Mouse (Mus musculus) heart, embryonic 11.5 days (tissue): ENCODE results near the gene Mnt. TPM values are rescaled to one million over a fixed set of nuclear protein-coding genes. Genes with fewer than 3 reads are reported as not detected.

ENCODE experiments used
- ATAC-seq: fragments of 200-750 bp; cut with Nextera tagmentation; replicated peaks from 2 replicates; pipeline ENCODE4 v1.8.0; 2017; ENCODE audit warnings: moderate library complexity; ENCODE audit not compliant: insufficient number of reproducible peaks, low FRiP score, low TSS enrichment
- H3K27ac ChIP-seq: fragments of 300-500 bp; sonication (generic); 2 replicates; pipeline ENCODE4 v1.5.1; 2014; ENCODE audit warnings: mild to moderate bottlenecking, low read depth, low read length
- H3K27me3 ChIP-seq: fragments of 300-500 bp; sonication (generic); 2 replicates; pipeline ENCODE4 v1.6.1; 2014; ENCODE audit warnings: mild to moderate bottlenecking, low read length, mixed read lengths; ENCODE audit not compliant: control insufficient read depth, insufficient read depth
- H3K36me3 ChIP-seq: fragments of 300-500 bp; sonication (generic); 2 replicates; pipeline ENCODE4 v1.6.1; 2014; ENCODE audit warnings: mild to moderate bottlenecking, low read length, moderate library complexity, mixed read lengths; ENCODE audit not compliant: control insufficient read depth, insufficient read depth
- H3K4me1 ChIP-seq: fragments of 300-500 bp; sonication (generic); 2 replicates; pipeline ENCODE4 v1.6.1; 2014; ENCODE audit warnings: low read length; ENCODE audit not compliant: control insufficient read depth, insufficient read depth
- H3K4me2 ChIP-seq: fragments of 300-500 bp; sonication (generic); 2 replicates; pipeline ENCODE4 v1.6.1; 2014; ENCODE audit warnings: mild to moderate bottlenecking, moderate library complexity
- H3K4me3 ChIP-seq: fragments of 300-500 bp; sonication (generic); 2 replicates; pipeline ENCODE4 v1.5.1; 2014; ENCODE audit warnings: low read depth, low read length
- H3K9ac ChIP-seq: fragments of 300-500 bp; sonication (generic); 2 replicates; pipeline ENCODE4 v1.6.1; 2014; ENCODE audit warnings: mild to moderate bottlenecking, low read depth, low read length, moderate library complexity
- H3K9me3 ChIP-seq: fragments of 300-500 bp; sonication (generic); replicated peaks from 2 replicates; pipeline ENCODE4 v1.6.1; 2016; ENCODE audit warnings: low read length; ENCODE audit not compliant: control insufficient read depth
- WGBS: fragments of 180-500 bp; shearing (Covaris S2); extraction: QIAGEN DNeasy Blood & Tissue Kit; methylation state at CpG from one replicate; pipeline ENCODE4 v1.1.7; 2014; ENCODE audit not compliant: insufficient replicate concordance; 5-methylcytosine and 5-hydroxymethylcytosine counted together
- polyA plus RNA-seq: library from polyadenylated mRNA; unstranded; fragments of >200 nt; fragmentation: Nextera tagmentation; extraction: Ambion mirVana; gene quantifications from 2 replicates; pipeline ENCODE4 v1.2.1, GENCODE M21; 2014

Mnt gene
- polyA plus RNA-seq, 1 experiment from 2014 or later, result 2.7 TPM

DNA sequence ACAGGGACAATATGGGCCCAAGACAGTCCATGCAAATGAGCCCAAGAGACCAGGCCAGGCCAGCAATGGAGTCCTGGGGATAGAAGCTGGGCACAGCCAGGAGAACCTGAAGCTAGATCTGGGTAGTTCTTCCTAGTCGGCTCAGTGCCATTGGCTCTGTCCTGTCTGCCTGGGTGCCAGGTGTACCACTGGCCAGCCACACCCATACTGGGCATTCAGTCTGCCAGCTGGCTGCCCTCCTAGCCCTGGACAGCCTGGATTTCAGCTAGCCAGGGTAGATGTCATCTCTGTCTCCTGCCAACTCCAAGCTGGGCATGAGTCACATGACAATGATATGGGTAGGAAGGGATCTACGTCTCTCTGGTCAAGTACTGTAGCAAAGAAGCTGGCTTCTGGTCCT lies 36.5 kb downstream of the Mnt start:
- no peak for ATAC-seq
- WGBS, result 74% methylated on average over 2 of the region's 2 CpGs
- no peak overlapping the region for H3K9ac ChIP-seq
- no peak overlapping the region for H3K27ac ChIP-seq
- no peak overlapping the region for H3K4me2 ChIP-seq
- H3K4me3 ChIP-seq, result no peak overlapping the region
- no peaks in the 10 kb centered on the region for H3K27me3 ChIP-seq
- peaks cover 10% of the 10 kb centered on the region; the same call in 1 of the 2 replicates for H3K4me1 ChIP-seq
- H3K36me3 ChIP-seq, result peaks cover 2% of the 10 kb centered on the region; the same call in 1 of the 2 replicates
- H3K9me3 ChIP-seq, result no peaks in the 10 kb centered on the region

DNA sequence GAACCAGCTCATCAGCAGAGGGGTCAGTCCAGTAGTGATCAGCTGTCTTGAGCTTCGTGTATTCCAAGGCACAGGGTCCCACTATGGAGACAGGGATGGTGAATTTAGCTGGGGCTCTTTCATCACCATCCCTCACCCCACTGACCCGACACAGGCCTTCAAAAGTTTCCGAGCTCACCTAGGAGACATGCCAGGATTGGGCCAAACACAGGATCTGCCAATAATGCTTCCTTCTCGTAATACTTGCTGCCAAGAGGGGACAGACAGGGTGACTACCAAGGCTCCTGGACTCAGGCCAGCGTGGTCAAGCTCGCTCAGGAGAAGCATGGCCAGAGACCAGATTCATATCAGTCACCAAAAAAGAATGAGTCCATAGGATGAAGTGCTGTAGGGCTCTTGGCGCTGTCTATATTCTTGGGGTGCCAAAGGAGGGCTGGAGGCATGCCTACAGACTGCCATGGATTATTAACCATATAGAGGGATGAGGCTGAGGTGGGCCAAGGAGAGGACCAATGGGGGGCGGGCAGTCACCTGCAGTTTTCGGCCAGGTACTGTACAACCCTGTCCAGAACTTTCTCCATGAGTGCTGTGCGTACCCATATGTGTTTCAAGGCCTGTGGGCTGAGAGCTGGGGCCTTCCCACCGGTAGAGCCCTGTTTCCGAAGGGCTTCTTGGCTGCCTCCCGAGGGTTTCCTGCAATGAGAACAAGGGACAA lies 37.5 kb downstream of the Mnt start:
- Histone ChIP-seq H3K9ac (no peak overlapping the region), H3K36me3 (peaks cover 2% of the 10 kb centered on the region; the same call in 1 of the 2 replicates), H3K4me2 (no peak overlapping the region), H3K4me3 (no peak overlapping the region), H3K27me3 (no peaks in the 10 kb centered on the region), H3K27ac (no peak overlapping the region), H3K4me1 (peaks cover 14% of the 10 kb centered on the region; the same call in 1 of the 2 replicates), H3K9me3 (no peaks in the 10 kb centered on the region)
- ATAC-seq, result no peak
- 79% methylated on average over 13 of the region's 13 CpGs for WGBS

DNA sequence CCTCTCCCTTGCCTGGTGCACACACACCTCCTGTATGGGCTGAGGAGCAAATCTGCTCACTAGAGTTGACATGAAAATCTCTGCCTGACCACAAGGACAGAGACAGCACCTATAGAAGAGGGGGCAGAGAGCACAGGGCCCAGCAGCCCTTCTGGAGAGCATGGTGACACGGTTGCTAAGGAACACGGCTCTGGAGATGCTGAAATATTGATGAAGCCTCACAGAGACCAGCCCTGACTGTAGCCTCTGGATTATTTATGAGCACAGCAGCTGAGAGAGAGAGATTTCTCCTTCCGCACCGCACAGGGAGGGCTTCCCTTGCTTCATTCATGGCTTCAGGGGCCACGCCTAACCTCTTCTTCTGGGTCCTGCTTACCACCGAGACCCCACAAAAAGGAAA lies 38.9 kb downstream of the Mnt start:
- Histone ChIP-seq H3K9ac (no peak overlapping the region), H3K9me3 (no peaks in the 10 kb centered on the region), H3K27ac (no peak overlapping the region), H3K4me1 (peaks cover 10% of the 10 kb centered on the region; the same call in 1 of the 2 replicates), H3K36me3 (peaks cover 2% of the 10 kb centered on the region; the same call in 1 of the 2 replicates), H3K4me2 (no peak overlapping the region), H3K27me3 (no peaks in the 10 kb centered on the region), H3K4me3 (no peak overlapping the region)
- ATAC-seq, result no peak
- WGBS, result 86% methylated on average over 6 of the region's 6 CpGs

DNA sequence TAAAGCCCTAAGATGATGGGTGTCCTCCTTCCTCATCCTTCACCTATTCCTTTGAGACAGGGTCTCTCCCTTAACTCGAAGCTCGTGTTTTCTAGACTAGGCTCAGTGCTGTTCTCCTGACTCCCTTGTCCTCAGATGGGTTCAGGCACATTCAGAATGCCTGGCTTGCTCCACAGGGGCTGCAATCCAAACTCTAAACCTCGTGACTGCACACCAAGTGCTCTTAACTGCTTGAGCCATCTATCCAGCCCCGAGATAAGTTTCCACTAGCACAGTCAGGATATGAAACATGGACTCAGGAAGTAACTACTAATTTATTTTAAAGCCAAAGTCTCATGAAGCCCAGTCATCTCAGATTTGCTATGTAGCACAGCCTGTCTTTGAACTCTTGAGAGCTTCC lies 39.8 kb downstream of the Mnt start:
- 64% methylated on average over 4 of the region's 4 CpGs for whole genome bisulfite sequencing

DNA sequence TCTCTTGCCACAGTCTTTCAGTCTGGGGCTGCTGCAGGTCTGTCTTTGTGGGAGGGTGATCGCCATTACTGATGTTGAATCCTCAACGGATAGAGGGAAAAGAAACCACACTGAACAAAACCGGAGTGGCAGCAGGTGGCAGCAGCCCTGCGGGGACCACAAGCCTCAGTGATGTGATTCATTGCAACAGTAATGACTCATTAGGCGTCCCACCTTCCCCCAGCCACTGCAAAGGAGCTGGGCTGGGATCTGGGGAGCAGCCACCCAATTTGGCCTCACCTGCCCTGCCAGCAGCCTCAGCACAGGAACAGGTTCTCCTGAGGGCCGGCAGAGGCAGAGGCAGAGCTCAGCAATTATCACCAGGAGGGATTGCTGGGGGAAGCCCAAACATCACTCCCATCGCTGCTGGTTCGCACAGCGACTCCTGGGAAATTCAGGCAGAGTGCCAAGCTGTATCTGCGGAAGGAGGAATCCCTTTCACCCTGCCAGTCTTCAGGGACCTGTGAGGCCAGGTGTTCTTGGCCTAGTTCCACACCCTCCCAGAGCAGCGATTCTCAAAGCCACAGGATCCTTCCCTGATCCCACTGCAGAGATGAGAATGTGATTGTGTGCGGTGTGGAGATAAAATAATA lies 40.4 kb downstream of the Mnt start:
- H3K27me3 ChIP-seq, result no peaks in the 10 kb centered on the region
- H3K36me3 ChIP-seq, result peaks cover 2% of the 10 kb centered on the region; the same call in 1 of the 2 replicates
- H3K4me3 ChIP-seq, result no peak overlapping the region
- no peak overlapping the region for H3K4me2 ChIP-seq
- no peak overlapping the region for H3K27ac ChIP-seq
- no peak overlapping the region for H3K9ac ChIP-seq
- 40% methylated on average over 12 of the region's 12 CpGs for WGBS
- no peaks in the 10 kb centered on the region for H3K9me3 ChIP-seq
- peaks cover 19% of the 10 kb centered on the region for H3K4me1 ChIP-seq
- no peak for ATAC-seq

More for the DNA sequence above, 39.8 kb downstream of the Mnt start:
- Histone ChIP-seq H3K4me2 (no peak overlapping the region), H3K4me1 (peaks cover 19% of the 10 kb centered on the region), H3K9me3 (no peaks in the 10 kb centered on the region), H3K27me3 (no peaks in the 10 kb centered on the region), H3K27ac (no peak overlapping the region), H3K9ac (no peak overlapping the region), H3K36me3 (peaks cover 2% of the 10 kb centered on the region; the same call in 1 of the 2 replicates), H3K4me3 (no peak overlapping the region)
- ATAC-seq, result no peak

DNA sequence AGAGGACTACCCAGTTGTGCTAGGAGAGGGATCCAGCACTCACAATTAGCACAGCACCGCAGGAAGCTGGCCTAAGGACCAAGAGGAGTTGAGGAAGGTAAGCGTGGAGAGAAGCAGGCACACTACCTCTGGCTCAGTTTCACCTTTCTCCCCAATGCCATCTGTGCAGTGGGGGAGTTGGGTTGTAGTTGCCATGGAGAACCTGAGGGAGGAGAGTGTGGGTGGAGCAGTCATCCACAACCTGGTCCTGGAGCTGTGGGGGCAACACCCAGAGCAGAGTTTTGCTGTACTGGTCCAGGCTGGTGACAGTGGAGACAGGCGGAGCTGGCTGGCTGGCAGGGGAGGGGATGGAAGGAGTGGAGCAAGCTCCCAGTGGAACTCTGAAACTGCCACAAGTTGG lies 43.9 kb downstream of the Mnt start:
- peaks cover 28% of the 10 kb centered on the region for H3K4me1 ChIP-seq
- H3K9me3 ChIP-seq, result no peaks in the 10 kb centered on the region
- no peaks in the 10 kb centered on the region for H3K27me3 ChIP-seq
- H3K4me2 ChIP-seq, result no peak overlapping the region
- H3K4me3 ChIP-seq, result no peak overlapping the region
- no peaks in the 10 kb centered on the region for H3K36me3 ChIP-seq
- H3K27ac ChIP-seq, result no peak overlapping the region
- 0 out of 2 replicates have a peak, but pooled peaks have one; percentile 20 for ATAC-seq
- 49% methylated on average over 3 of the region's 3 CpGs for WGBS
- no peak overlapping the region for H3K9ac ChIP-seq

DNA sequence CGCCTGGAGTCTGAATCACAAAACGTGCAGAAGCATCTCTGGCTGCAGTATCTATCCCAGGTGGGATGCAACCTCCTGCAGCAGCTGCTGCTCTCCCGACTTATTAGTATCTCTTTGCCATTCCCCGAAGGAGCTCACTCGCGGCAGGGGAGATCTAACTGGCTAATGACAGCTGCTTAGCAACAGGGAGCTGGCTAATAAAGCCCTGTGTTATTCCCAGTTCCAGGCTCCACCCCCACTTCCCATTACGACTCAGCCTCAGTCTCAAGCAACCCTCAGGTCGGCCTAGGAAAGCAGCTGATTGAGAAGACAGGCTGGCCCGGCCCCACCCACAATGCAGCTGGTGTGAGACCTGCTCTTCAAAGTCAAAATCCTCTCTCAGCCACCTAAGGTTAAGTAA lies 46.1 kb downstream of the Mnt start:
- no peaks in the 10 kb centered on the region for H3K36me3 ChIP-seq

DNA sequence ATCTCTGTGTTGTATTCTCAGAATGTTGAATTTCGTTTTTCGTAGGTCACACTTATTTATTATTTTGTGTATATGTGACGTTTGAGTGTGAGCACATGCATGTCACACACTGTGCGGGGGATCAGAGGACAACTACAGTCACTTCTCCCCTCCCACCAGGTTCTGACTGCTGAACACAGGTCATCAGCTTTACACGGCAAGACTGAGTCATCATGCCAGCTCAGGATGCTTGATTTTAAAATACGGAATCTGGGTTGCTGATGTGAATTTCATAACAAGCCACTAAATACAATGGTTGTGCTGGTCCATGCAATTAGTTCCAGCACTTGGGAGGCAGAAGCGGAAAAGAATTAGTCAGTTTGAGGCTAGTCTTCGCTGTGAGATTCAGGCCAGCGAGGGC lies 50.3 kb downstream of the Mnt start:
- WGBS, result 73% methylated on average over 9 of the region's 9 CpGs
- ATAC-seq, result no peak

More for the DNA sequence above, 46.1 kb downstream of the Mnt start:
- no peak for ATAC-seq
- Histone ChIP-seq H3K27ac (no peak overlapping the region), H3K9ac (no peak overlapping the region), H3K4me2 (peak overlapping the region; percentile 49), H3K27me3 (no peaks in the 10 kb centered on the region), H3K4me3 (no peak overlapping the region), H3K9me3 (no peaks in the 10 kb centered on the region), H3K4me1 (peaks cover 27% of the 10 kb centered on the region)
- 3% methylated on average over 9 of the region's 9 CpGs for WGBS

More for the DNA sequence above, 50.3 kb downstream of the Mnt start:
- H3K4me3 ChIP-seq, result no peak overlapping the region
- H3K27me3 ChIP-seq, result no peaks in the 10 kb centered on the region
- H3K9ac ChIP-seq, result no peak overlapping the region
- H3K4me1 ChIP-seq, result peaks cover 17% of the 10 kb centered on the region
- H3K36me3 ChIP-seq, result no peaks in the 10 kb centered on the region
- H3K27ac ChIP-seq, result no peak overlapping the region
- no peaks in the 10 kb centered on the region for H3K9me3 ChIP-seq
- H3K4me2 ChIP-seq, result no peak overlapping the region
